Mouse (Mus musculus) lung, postnatal 14 days (tissue): ENCODE measurements at regions not wholly inside any gene's neighbourhood (a gene's known extent, or its start where the extent isn't known, plus 50 kb on each side); places are given as distances from the start of the nearest gene placed in this dataset.

ENCODE experiments used
- DNase-seq: peaks from one replicate; pipeline ENCODE4 v3.0.0; 2021

DNA sequence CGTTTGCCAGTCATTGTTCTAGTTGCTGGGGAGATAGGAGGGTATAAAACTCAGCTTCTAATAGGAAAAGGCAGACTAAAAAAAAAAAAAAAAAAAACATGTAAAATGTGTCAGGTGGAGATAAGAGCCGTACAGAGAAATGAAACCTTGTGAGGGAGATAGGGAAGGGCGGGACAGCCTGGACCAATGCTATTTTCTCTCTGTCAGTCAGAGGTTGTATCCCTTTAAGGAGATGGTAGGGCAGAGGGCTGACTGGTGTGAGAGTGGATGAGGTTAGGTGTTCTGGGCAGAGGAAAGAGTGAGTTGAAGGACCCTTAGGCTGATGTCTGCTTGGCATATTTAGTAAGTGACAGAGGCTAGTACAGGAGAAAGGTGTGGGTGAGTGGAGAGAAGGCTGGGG is 169.2 kb upstream of the Serpine2 start:
- DNase-seq: no peak

DNA sequence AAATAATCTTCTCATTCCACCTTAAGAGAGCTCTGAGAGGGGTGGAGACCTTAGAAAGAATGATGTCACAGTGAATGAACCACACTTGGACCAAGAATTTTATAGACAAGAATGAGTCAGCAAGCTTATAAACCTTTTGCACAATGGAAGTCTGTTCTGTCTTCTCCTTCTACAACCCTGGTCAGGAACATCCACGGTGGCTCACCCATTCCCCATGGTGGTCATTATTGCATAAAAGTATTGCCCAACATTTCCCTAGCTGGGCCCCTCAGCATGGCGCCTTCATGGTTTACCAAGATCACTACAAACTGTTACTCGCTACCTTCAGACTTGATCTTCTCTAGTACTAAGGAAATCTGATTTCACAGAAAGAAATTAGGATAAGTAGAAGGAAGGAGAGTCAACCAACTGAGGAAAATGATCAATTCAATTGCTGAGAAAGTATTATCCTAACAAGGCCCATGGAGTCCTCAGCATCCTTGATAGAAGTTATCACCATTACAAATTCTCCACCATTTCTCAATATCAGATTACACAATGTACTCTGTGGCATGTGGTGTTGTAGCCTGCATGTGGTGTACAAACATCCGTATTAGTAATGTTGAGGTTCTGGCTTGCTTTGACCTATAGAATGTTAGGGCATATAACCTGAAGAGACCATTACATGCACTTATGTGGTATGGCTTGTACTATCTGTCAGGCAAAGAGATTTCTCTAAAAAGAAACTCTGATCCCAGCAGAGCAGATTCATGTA is 165.1 kb upstream of the Serpine2 start:
- no peak for DNase-seq

DNA sequence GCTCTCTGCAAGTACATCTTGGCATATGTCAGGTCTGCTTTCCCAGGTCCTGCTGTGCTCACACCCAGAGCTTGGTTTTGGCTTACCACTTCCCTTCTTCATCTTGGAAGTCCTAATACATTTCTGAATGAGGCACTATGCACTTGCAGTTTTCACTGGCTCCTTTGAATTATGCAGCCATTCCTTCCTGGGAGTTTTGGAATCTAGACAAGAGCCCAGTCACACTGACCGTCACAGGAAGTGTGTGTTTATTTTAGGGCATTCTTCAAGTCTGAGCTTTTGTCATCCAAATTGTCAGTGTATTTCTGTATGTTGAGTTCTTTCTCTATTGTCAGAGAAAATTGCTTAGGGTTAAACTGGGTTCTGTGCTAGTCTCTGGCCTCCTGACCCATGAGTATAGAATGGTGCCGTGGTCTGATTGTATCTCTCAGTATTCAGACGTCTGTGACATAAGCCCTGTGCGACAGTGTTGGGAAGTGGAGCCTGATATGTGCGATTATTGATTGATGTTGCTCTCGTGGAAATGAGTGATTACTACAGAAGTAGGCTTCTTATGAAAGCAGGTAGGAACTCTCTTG is 162.6 kb upstream of the Serpine2 start:
- peak; percentile 17 for DNase-seq

DNA sequence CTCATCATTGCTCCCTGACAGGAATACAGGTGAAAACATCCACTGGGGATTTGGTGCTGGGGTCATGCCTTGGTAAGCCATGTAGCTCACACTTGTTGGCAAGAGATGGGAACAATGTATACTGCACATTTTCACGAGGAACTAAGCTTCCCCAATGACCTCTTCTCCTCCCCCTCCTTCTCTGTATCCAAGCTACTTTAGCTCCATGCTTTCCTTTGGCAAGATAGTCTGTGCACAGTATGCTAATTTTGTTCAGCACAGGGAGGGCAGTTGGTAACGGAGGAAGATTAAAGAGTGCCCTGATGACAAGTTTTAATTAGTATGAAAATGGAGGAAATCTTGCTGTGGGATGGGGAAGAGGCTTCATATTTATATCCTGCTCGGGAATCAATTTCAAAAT is 160.9 kb upstream of the Serpine2 start:
- DNase-seq: no peak

DNA sequence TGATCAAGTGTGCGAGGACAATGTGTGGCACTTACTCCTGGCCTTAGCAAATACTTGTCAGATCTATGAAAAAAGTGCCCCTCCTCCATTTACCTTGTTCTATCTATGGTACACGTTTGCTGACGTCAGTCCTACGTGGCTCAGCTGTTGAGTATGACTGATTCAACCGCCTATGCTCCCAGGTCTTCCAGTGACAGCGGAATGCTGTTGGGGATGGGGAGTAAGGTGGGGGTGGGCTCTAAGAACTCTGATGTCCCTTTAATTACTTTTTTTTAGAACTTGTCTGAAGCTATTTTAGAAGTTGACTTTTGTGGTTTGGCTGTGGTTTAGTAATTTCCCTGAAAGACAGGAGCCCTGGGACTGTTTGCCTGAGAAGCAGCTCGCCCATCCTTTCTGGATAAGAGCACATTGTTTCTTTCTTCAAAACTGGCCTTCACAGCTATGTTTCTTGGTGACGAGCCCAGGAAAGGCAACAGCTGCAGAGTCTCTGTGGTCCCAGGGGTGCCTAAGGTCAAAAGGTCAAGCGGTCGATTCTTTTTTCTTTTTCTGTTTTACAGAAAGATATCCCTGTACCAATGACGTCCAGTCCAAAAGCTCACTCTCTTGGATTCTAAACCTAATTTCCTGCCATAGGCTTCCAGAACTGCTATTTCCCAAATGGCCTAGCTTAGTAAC is 157.5 kb upstream of the Serpine2 start:
- peak; percentile 22 for DNase-seq

DNA sequence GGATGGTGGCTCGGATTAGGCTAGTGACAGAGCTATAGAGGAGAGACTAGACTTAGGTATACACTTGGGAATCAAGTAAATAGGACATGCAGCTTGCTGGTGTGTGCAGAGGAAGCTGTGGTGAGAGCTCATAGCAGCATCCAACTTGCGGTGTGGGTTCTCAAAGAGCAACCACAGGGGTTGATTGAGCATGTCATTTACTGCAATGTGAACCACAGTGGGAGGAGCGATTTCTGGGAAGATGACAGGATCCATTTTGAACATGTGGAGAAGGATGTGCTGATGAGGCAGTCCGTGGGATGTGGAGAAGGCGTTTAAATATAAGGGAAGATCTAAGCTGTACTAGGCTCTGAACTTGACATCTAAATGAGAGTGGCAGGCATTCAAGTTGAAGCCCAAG is 154.5 kb upstream of the Serpine2 start:
- DNase-seq: no peak

DNA sequence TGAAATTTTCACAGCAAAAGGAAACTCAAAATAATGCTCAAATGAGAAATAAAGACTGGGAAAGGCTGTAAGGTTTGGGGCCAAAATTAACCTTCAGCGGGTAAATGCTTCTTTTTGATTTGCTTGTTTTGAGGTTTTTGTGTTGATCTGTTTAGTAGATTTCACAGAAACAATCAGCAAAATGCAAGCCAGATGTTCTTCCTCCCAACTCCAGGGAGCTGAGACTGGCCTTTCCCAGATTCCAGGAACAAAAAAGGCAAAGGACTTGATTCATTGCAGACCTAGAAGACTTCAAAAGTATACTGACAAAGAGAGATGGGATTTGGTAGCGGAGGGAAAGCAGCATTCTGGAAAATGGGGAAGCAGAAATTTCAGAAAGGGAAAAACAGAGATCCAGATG is 153.6 kb upstream of the Serpine2 start:
- DNase-seq: no peak

DNA sequence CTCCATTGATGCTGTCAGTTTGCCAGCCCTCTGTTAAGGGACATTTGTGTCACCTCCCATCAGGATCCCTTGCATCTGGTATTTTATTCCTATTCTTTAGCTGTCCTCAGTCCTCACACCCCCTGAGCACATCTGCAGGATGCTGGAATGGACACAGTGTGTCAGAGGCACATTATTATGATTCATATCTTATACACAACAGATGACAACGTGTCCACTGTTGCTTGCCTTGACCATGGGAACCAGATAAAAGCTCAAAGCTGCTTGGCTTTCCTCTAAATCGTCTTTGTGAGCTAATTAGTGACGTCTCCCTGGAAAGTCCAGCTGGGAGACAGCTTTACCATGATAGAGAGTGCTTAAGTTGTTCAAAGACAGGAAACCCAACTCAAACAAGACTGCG is 149.7 kb upstream of the Serpine2 start:
- no peak for DNase-seq

DNA sequence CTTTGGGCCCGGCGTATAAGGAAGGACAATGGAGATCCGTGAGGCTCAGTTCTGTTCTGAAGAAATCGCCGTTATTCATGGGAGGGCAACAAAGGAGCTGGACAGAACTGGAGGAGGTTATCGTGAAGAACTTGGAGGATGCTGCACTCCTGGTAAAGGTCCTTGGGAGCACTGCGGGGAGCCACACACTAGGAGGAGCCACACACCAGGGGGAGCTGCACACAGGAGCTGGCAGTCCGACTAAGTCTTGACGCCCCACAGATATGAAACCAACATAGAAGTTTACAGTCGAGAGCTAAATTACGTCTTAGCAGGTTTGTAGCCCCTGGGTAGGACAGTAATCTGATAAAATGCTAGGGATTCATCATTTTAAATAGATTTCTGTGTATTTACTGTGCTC is 138.1 kb upstream of the Serpine2 start:
- DNase-seq: peak; percentile 64

DNA sequence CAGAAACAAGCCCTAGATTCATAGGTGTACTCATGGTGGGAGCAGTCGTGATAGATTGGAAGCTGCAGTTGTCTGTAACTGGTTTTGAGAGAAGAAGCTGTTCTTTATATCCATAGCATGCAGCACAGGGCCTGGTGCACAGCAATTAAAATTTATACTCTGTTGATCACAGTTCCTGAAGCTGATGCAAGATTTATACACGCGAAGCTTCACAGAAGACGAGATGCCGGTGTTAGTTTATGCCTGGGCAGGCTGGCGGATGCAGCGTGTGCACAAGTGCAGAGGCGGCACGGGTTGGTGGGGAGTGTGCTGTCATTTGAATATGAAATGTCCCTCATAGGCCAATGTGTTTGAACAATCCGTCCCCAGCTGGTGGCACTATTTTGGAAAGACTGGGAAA is 136.9 kb upstream of the Serpine2 start:
- no peak for DNase-seq

DNA sequence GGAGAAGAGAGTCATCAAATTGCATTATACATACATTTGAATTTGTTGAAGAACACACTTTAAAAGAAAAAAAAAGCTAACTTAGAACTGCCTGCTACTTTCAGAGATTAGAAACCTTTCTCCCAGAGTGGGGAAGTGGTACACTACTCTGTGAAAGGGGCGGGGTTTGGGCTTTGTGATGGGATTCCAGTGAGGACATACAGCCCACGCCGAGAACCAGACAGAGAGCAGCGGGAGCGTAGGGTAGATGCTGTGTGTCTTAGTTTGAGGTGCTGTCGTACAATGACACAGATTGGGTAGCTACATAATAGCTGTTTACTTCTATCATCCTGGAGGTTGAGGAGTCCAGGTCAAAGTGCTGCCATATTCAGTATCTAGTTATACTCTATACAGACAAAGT is 136.5 kb upstream of the Serpine2 start:
- no peak for DNase-seq

DNA sequence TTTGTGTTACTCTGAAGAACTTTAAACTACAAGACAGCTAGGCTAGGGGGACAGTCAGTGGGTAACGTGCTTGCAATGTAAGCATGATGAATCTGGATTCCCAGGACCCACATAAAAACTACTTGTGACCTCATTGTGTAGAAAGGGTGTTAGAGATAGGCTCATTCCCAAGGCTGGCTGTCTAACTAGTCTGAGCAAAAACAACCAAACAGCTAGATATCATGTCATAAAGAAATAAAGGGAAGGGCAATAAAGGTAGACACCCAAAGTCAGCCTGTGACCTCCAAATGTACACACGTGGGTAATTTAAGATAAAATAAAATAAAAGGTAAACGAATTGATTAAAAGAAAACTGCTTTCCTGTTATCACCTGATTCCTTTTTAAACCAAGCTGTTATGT is 123.7 kb upstream of the Serpine2 start:
- no peak for DNase-seq

DNA sequence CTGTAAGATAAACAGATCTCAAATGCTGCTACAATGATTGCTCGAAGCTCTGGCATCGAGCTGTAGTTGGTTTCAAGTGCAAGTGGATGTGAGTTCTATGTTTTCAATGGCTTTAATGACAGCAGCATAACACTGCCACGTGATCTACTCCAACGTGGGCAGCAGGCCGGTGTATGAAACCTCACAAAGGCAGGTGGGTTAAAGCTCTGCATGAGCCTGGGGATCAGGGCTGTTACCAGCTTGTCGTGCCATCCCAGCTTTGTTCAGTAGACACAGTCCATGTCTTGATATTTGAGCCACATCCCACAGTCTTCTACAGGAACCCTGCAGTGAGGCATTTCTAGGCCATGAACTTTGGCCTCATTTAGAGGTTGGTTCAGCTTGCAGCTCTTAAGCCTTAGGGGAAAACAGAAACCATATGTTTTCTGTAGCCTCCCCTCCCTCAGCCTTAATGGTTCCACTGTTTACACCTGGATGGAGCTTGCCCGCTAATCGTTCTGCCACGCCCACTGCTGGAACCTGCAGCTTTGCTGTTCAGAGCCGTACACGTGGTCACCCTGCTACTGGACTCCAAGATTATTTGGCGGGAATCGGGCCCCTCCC is 121.8 kb upstream of the Serpine2 start:
- DNase-seq: no peak

DNA sequence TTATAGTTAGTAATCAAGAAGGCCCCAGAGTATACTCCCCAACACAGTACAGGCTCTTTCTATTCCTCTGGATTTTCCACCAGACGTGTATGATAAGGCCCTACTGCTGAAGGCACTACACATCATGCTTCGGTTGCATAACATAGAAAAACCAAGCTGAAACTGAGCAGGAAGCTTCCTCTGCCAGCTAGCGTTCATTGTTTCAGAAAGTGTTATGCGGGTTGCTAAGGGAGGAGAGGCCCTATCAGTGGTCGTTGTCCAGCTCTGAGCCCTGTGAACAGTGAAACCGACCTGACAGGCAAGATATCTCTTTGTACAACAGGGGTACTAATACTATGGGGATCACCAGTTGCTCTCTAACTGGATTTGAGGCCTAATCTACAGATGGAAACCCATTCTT is 118.9 kb upstream of the Serpine2 start:
- DNase-seq: no peak

DNA sequence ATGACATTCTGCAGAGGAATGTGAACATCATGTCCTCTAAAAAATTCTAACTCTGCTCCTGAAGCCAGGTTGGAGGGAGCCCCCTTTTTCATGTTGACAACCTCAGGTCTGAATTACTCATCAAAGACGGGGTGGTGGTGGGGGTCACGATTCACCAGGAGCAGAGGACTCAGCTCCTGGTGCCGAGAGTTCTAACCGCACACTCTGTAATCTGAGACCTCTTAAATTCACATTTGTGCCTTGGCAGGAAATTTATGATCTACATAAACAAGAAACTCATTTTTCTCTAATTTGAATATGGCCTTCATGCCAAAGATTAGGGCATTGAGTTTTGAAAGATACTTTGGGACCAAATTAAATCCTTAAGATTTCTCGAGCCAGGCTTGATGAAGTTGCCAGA is 117.2 kb upstream of the Serpine2 start:
- no peak for DNase-seq

DNA sequence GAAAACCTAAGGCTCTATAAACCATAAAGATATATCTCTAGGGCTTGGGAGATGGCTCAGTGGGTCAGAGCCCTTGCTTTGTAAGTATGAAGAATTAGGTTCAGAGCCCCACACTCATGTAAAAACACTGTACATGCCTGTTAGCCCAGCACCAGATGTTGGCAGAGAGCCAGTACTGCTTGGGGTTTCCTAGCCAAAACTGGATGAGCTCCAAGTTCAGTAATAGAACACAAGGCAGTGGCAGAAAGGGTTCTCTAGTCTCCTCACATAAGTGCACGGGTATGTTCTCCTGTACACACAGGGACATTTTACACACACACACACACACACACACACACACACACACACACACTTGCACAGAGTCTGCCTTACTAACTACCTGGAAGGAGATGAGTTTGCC is 95.1 kb upstream of the Serpine2 start:
- DNase-seq: peak; percentile 53

DNA sequence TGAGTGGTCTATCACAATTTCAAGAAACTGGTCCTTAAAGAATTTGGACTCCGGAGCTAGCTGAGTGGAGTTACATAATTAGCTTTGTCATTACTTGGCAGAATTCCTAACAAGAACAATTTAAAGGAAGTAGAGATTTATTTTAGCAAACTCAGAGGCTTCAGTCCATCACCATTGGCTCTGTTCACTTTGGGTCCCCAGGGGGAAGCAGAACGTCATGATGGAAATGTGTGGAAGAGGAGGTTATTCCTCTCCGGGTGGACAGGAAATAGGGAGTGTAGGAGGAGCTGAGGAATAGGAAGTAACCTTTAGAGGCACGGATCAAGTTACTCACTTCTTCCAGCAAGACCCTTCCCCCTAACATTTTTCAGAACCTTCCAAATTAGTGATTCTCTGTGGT is 83.3 kb upstream of the Serpine2 start:
- no peak for DNase-seq

DNA sequence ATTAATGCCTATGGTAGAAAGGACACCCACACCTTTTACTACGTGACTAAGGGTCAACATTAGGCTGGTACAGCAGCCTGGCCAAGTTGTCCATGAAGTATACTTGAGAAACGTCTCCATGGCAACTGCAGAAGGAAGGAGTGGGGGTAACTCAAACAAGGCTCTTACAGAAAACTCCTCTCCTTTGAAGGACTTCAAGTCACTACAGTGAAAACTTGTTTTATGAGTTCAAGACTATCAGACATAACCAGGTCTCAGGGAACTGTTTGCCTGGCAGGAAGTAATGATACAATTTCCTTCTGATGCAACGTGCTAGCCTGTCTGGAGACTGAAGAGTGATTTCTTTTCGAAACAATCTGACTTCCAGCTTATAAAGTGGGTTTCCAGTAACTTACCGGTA is 71.5 kb upstream of the Serpine2 start:
- peak; percentile 41 for DNase-seq

DNA sequence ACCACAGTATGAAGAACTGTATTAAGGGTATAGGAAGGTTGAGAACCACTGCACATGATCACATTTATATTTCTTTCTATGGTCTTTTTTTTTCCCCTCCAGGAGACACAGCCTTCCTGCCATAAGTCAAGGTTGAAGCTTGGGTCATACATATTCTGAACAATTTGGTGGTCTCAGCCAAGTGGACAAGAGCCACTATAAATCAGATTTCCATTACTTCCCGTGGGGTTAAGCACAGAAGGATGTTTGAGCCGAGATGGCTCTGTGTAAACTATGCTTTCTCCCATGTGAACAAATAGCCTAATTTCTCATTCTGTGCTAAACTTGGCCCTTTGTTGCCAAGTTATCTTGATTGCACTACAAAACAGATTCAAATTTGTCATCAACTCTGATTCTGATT is 66.8 kb upstream of the Serpine2 start:
- no peak for DNase-seq

DNA sequence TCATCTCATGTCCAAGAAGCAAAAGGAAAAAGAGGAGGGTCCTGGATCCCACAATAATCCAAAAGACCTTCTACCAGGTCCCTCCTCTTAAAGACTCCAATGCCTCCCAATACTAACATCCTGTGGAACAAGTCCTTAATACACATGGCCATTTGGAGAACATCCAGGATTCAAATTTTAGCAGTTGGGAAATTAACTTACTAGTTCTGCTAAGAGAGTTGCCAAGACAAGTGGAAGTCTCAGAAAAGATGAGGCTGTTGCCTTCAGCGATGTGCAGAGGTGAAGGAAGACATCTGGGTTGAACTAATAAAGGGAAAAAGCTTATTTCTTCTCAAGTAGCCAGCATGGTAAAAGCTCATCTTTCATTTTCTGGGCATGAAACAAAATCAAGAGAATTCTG is 64.8 kb upstream of the Serpine2 start:
- no peak for DNase-seq

DNA sequence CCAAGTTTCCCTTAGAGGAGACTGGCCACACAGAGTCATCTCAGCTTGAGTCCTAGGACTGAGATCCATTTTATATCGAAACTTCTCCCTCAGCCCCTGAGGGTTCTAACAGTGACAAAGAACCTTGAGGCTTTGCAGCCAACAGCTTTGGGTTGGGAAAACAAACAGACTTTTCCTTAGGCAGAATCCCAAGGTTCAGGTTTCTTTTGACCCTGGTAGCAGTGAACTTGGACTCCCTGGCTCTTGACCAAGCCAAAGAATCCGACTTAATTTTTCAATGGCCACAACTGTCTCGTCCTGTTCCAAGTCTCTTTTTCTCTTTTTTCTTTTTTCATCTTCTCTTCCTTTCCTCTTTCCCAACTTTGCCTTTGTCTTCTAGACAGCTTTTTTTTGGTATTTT is 60.9 kb upstream of the Serpine2 start:
- DNase-seq: no peak

DNA sequence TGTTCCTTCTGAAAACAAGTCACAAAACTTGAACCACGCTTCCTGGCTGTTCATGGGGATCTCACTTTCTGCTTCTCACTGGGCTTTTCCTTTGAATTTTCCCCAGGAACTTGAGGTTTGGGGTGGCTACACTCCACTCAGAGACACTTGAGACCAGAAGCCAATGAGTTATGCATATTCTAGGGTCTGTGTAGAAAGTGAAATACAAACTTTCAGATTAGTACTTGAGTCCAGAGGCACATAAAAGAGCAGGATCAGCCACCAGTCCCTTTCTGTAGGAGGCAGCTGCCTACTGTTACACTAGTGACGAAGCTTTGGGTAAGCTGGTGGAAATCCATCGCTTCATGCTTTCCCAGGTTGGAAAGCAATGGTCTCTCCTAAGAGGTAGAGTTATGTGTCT is 60.4 kb upstream of the Serpine2 start:
- DNase-seq: no peak

DNA sequence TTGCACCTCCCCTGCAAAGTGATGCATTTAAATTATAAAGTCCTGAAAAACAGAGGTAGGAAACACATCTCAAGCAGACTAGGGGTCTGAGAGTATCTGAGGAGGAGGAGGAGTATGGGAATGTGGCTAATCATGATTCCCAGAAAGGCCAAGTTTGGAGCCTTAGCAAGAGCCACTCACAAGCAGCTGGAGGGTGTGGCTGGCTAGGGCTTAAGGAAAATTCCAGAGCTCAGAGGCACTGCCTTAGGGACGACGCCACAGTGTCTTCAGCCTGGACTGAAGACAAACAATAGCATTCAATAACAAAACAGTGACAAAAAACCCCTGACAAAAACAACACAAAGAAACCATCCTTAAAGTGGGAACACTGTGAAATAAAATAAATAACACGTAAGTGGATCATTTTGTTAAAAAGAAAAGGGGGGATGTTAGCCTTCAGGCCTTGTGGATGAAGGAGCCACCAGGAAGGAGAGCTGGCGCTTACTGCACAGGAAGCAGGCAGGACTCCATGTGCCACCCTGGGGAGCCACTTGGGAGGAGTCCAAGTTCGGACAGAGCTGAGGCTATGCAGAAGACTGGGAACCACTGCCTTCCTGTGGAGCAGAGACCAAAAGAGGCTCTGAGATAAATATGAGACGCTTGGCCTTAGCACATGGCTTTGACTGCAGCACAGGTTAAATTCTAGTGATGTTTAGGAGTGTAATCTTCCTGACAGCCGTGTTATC is 56.6 kb upstream of the Serpine2 start:
- peak; percentile 54 for DNase-seq
